Mouse (Mus musculus) v-Abl transformed pro-B cells (cell line): ENCODE results near the gene Mgat4c.
"Not testable (repeated sequence)": the region's sequence is repeated elsewhere in the genome, so short reads cannot be mapped to it uniquely, and the experiment has no call there.

Source experiments
- in situ Hi-C, 2 experiments: fragments of 400-800 bp; cut with MboI; formaldehyde crosslinking; loops; one replicate each; pipeline ENCODE4 v1.15.1; 2025; ENCODE audit not compliant: unreplicated experiment in 2 of 2

Gene Mgat4c

DNA sequence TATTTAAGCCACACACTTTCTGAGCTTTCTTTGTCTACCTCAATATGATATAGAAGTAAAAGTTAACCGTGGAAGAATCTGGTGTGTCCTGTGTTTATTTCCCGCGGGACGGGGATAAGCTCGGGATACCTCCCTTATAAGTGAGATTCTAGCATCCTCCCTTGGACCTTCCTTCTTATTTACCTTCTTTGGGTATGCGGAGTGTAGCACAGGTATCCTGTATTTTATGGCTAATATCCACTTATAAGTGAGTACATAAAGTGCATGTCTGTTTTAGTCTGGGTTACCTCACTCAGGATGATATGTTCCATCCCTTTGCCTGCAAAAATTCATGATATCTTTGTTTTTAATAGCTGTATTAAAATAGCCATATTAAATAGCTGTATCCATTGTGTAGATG lies 754.2 kb downstream of the Mgat4c start:
- in situ Hi-C loops, result not testable (repeated sequence)
